Mouse (Mus musculus): Measurements from ENCODE around the gene Dlx4.

Dlx4 gene

GRCm38 (mm10) chr11:95102161-95102904 lies 43.7 kb downstream of the Dlx4 start:
- DNase-seq (ENCODE audit: low spot score), result no peak

GRCm38 (mm10) chr11:95101071-95101788 lies 44.8 kb downstream of the Dlx4 start:
- DNase-seq (ENCODE audit: low spot score), result no peak

- DNase-seq (ENCODE audit: low spot score), result no peak
These were observed 45.7 kb downstream of the Dlx4 start for GRCm38 (mm10) chr11:95100393-95100792.

GRCm38 (mm10) chr11:95098346-95099095 lies 47.5 kb downstream of the Dlx4 start:
- no peak for DNase-seq (ENCODE audit: low spot score)

DNA sequence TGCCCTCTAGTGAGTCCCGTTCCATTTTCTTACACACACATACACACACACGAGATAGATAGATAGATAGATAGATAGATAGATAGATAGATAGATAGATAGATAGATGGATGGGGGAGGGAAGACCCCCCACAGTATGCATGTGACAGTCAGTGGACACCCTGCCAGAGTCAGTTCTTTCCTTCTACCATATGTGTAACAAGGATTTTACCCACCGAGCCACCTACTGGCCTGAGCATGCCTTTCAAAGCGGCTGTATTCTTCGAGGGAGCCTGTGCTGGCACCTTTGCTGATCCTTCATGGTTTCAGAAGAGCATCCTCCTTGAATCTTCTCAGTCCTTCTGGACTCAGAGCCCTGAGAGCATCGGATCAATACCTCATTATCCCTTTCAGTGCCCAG lies 48.2 kb downstream of the Dlx4 start:
- no peak for DNase-seq (ENCODE audit: low spot score)

GRCm38 (mm10) chr11:95096608-95097373 lies 49.3 kb downstream of the Dlx4 start:
- DNase-seq (ENCODE audit: low spot score), result no peak

GRCm38 (mm10) chr11:95095596-95095995 lies 50.5 kb downstream of the Dlx4 start:
- no peak for DNase-seq (ENCODE audit: low spot score)

DNA sequence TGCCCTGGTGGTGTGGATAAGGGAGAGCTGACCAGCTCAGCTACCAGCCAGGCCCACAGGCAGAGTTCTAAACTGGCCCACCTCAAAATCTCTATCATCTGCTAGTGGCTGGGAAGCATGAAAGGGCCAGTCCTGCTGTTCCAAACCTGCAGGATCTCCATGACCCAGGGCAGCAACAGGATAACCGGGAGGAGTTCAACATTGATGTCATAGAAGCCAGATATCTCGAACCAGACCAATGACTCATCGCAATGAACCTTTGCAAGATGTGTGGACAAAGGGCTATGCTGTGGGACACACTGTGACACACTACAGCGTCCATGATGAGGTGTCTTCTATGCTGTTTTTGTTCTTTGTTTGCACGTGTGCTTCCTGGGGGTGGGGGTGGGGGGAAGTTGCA lies 53.0 kb downstream of the Dlx4 start:
- DNase-seq (ENCODE audit: low spot score), result no peak

All from ovary, postnatal 36 days (tissue).